Mouse (Mus musculus): Measurements from ENCODE around the gene Vat1l. TPM values are rescaled to one million over a fixed set of nuclear protein-coding genes. Genes with fewer than 3 reads are reported as not detected.

Gene Vat1l
- polyA plus RNA-seq, 1 experiment from 2014 or later, result 42.1 TPM

GRCm38 (mm10) chr8:114274558-114274957 lies 69.1 kb downstream of the Vat1l start:
- no peaks in the 10 kb centered on the region for H3K4me1 ChIP-seq (ENCODE audit: control insufficient read depth, insufficient read depth, low read length)
- no peak overlapping the region for H3K4me3 ChIP-seq (ENCODE audit: low read depth, low read length)
- no peaks in the 10 kb centered on the region for H3K9me3 ChIP-seq (ENCODE audit: control insufficient read depth, low read length)
- H3K27me3 ChIP-seq (ENCODE audit: control insufficient read depth, insufficient read depth, low read length), result no peaks in the 10 kb centered on the region
- ATAC-seq (ENCODE audit: low read depth), result no peak
- H3K9ac ChIP-seq (replicated peaks; ENCODE audit: low read depth, low read length), result no peak overlapping the region
- WGBS, result 74% methylated on average over 8 of the region's 8 CpGs
- H3K27ac ChIP-seq (ENCODE audit: low read depth, low read length), result no peak overlapping the region
- no peak overlapping the region for H3K4me2 ChIP-seq (ENCODE audit: low read depth, low read length)
- no peaks in the 10 kb centered on the region for H3K36me3 ChIP-seq (ENCODE audit: control insufficient read depth, insufficient read depth, low read length)

GRCm38 (mm10) chr8:114281101-114281500 lies 75.7 kb downstream of the Vat1l start:
- no peak for ATAC-seq (ENCODE audit: low read depth)
- Histone ChIP-seq H3K4me2 (ENCODE audit: low read depth, low read length) (no peak overlapping the region), H3K4me1 (ENCODE audit: control insufficient read depth, insufficient read depth, low read length) (no peaks in the 10 kb centered on the region), H3K27ac (ENCODE audit: low read depth, low read length) (no peak overlapping the region), H3K27me3 (ENCODE audit: control insufficient read depth, insufficient read depth, low read length) (no peaks in the 10 kb centered on the region), H3K4me3 (ENCODE audit: low read depth, low read length) (no peak overlapping the region), H3K9ac (replicated peaks; ENCODE audit: low read depth, low read length) (no peak overlapping the region), H3K36me3 (ENCODE audit: control insufficient read depth, insufficient read depth, low read length) (no peaks in the 10 kb centered on the region), H3K9me3 (ENCODE audit: control insufficient read depth, low read length) (no peaks in the 10 kb centered on the region)
- WGBS, result 64% methylated on average over 1 of the region's 1 CpGs

GRCm38 (mm10) chr8:114294889-114295748 lies 89.7 kb downstream of the Vat1l start:
- Histone ChIP-seq H3K27ac (ENCODE audit: low read depth, low read length) (peak overlapping the region; percentile 77), H3K36me3 (ENCODE audit: control insufficient read depth, insufficient read depth, low read length) (no peaks in the 10 kb centered on the region), H3K9me3 (ENCODE audit: control insufficient read depth, low read length) (no peaks in the 10 kb centered on the region), H3K4me1 (ENCODE audit: control insufficient read depth, insufficient read depth, low read length) (peaks cover 17% of the 10 kb centered on the region), H3K4me3 (ENCODE audit: low read depth, low read length) (no peak overlapping the region), H3K27me3 (ENCODE audit: control insufficient read depth, insufficient read depth, low read length) (no peaks in the 10 kb centered on the region), H3K4me2 (ENCODE audit: low read depth, low read length) (no peak overlapping the region; the same call in 1 of the 2 replicates), H3K9ac (replicated peaks; ENCODE audit: low read depth, low read length) (0 out of 2 replicates have a peak overlapping the region, but pooled peaks have one; percentile 16)
- WGBS, result 22% methylated on average over 11 of the region's 11 CpGs
- ATAC-seq (ENCODE audit: low read depth), result peak; percentile 81

- WGBS, result 63% methylated on average over 3 of the region's 3 CpGs
- H3K9me3 ChIP-seq (ENCODE audit: control insufficient read depth, low read length), result no peaks in the 10 kb centered on the region
- 0 out of 2 replicates have a peak overlapping the region, but pooled peaks have one; percentile 77 for H3K27ac ChIP-seq (ENCODE audit: low read depth, low read length)
- no peak overlapping the region for H3K4me2 ChIP-seq (ENCODE audit: low read depth, low read length)
- H3K4me1 ChIP-seq (ENCODE audit: control insufficient read depth, insufficient read depth, low read length), result peaks cover 17% of the 10 kb centered on the region
- H3K36me3 ChIP-seq (ENCODE audit: control insufficient read depth, insufficient read depth, low read length), result no peaks in the 10 kb centered on the region
- H3K4me3 ChIP-seq (ENCODE audit: low read depth, low read length), result no peak overlapping the region
- no peak overlapping the region for H3K9ac ChIP-seq (replicated peaks; ENCODE audit: low read depth, low read length)
- H3K27me3 ChIP-seq (ENCODE audit: control insufficient read depth, insufficient read depth, low read length), result no peaks in the 10 kb centered on the region
- peak; percentile 36; the same call in 1 of the 2 replicates for ATAC-seq (ENCODE audit: low read depth)
Observed at GRCm38 (mm10) chr8:114295749-114296067, 90.3 kb downstream of the Vat1l start.

GRCm38 (mm10) chr8:114298253-114298652 lies 92.8 kb downstream of the Vat1l start:
- H3K27me3 ChIP-seq (ENCODE audit: control insufficient read depth, insufficient read depth, low read length), result no peaks in the 10 kb centered on the region
- H3K4me3 ChIP-seq (ENCODE audit: low read depth, low read length), result no peak overlapping the region
- H3K4me1 ChIP-seq (ENCODE audit: control insufficient read depth, insufficient read depth, low read length), result peaks cover 17% of the 10 kb centered on the region
- ATAC-seq (ENCODE audit: low read depth), result no peak
- no peak overlapping the region for H3K27ac ChIP-seq (ENCODE audit: low read depth, low read length)
- no peak overlapping the region for H3K9ac ChIP-seq (replicated peaks; ENCODE audit: low read depth, low read length)
- H3K9me3 ChIP-seq (ENCODE audit: control insufficient read depth, low read length), result no peaks in the 10 kb centered on the region
- WGBS, result 21% methylated on average over 2 of the region's 2 CpGs
- no peaks in the 10 kb centered on the region for H3K36me3 ChIP-seq (ENCODE audit: control insufficient read depth, insufficient read depth, low read length)
- no peak overlapping the region for H3K4me2 ChIP-seq (ENCODE audit: low read depth, low read length)

GRCm38 (mm10) chr8:114300072-114300471 lies 94.7 kb downstream of the Vat1l start:
- Histone ChIP-seq H3K9ac (replicated peaks; ENCODE audit: low read depth, low read length) (no peak overlapping the region), H3K4me1 (ENCODE audit: control insufficient read depth, insufficient read depth, low read length) (peaks cover 10% of the 10 kb centered on the region), H3K9me3 (ENCODE audit: control insufficient read depth, low read length) (no peaks in the 10 kb centered on the region), H3K4me2 (ENCODE audit: low read depth, low read length) (no peak overlapping the region), H3K27me3 (ENCODE audit: control insufficient read depth, insufficient read depth, low read length) (no peaks in the 10 kb centered on the region), H3K36me3 (ENCODE audit: control insufficient read depth, insufficient read depth, low read length) (no peaks in the 10 kb centered on the region), H3K4me3 (ENCODE audit: low read depth, low read length) (no peak overlapping the region), H3K27ac (ENCODE audit: low read depth, low read length) (no peak overlapping the region)
- WGBS, result 54% methylated on average over 7 of the region's 7 CpGs
- no peak; the same call in 1 of the 2 replicates for ATAC-seq (ENCODE audit: low read depth)

- H3K36me3 ChIP-seq (ENCODE audit: control insufficient read depth, insufficient read depth, low read length), result no peaks in the 10 kb centered on the region
- H3K4me1 ChIP-seq (ENCODE audit: control insufficient read depth, insufficient read depth, low read length), result no peaks in the 10 kb centered on the region
- H3K4me2 ChIP-seq (ENCODE audit: low read depth, low read length), result no peak overlapping the region
- no peaks in the 10 kb centered on the region for H3K9me3 ChIP-seq (ENCODE audit: control insufficient read depth, low read length)
- H3K9ac ChIP-seq (replicated peaks; ENCODE audit: low read depth, low read length), result no peak overlapping the region
- H3K27me3 ChIP-seq (ENCODE audit: control insufficient read depth, insufficient read depth, low read length), result no peaks in the 10 kb centered on the region
- H3K4me3 ChIP-seq (ENCODE audit: low read depth, low read length), result no peak overlapping the region
- WGBS, result 64% methylated on average over 5 of the region's 5 CpGs
- no peak for ATAC-seq (ENCODE audit: low read depth)
- H3K27ac ChIP-seq (ENCODE audit: low read depth, low read length), result no peak overlapping the region
Observed at GRCm38 (mm10) chr8:114306296-114306695, 100.9 kb downstream of the Vat1l start.

- no peaks in the 10 kb centered on the region for H3K36me3 ChIP-seq (ENCODE audit: control insufficient read depth, insufficient read depth, low read length)
- no peak overlapping the region for H3K4me3 ChIP-seq (ENCODE audit: low read depth, low read length)
- no peak overlapping the region for H3K27ac ChIP-seq (ENCODE audit: low read depth, low read length)
- H3K4me2 ChIP-seq (ENCODE audit: low read depth, low read length), result no peak overlapping the region
- no peak overlapping the region for H3K9ac ChIP-seq (replicated peaks; ENCODE audit: low read depth, low read length)
- 46% methylated on average over 5 of the region's 5 CpGs for WGBS
- H3K27me3 ChIP-seq (ENCODE audit: control insufficient read depth, insufficient read depth, low read length), result no peaks in the 10 kb centered on the region
- H3K9me3 ChIP-seq (ENCODE audit: control insufficient read depth, low read length), result no peaks in the 10 kb centered on the region
- no peak for ATAC-seq (ENCODE audit: low read depth)
- H3K4me1 ChIP-seq (ENCODE audit: control insufficient read depth, insufficient read depth, low read length), result 0 out of 2 replicates have a peak, but pooled peaks cover 2% of the 10 kb centered on the region
Observed at GRCm38 (mm10) chr8:114314669-114315325, 109.4 kb downstream of the Vat1l start.

GRCm38 (mm10) chr8:114318161-114318560 lies 112.7 kb downstream of the Vat1l start:
- no peak for ATAC-seq (ENCODE audit: low read depth)
- H3K27me3 ChIP-seq (ENCODE audit: control insufficient read depth, insufficient read depth, low read length), result no peaks in the 10 kb centered on the region
- H3K4me3 ChIP-seq (ENCODE audit: low read depth, low read length), result no peak overlapping the region
- no peak overlapping the region for H3K9ac ChIP-seq (replicated peaks; ENCODE audit: low read depth, low read length)
- H3K36me3 ChIP-seq (ENCODE audit: control insufficient read depth, insufficient read depth, low read length), result no peaks in the 10 kb centered on the region
- no peak overlapping the region for H3K27ac ChIP-seq (ENCODE audit: low read depth, low read length)
- WGBS, result 78% methylated on average over 4 of the region's 4 CpGs
- H3K4me2 ChIP-seq (ENCODE audit: low read depth, low read length), result no peak overlapping the region
- H3K9me3 ChIP-seq (ENCODE audit: control insufficient read depth, low read length), result no peaks in the 10 kb centered on the region
- 0 out of 2 replicates have a peak, but pooled peaks cover 2% of the 10 kb centered on the region for H3K4me1 ChIP-seq (ENCODE audit: control insufficient read depth, insufficient read depth, low read length)

Measured in neural tube, embryonic 14.5 days (tissue).